Mouse (Mus musculus) spleen, adult 2 months (tissue): Measurements from ENCODE around the gene Ces2a.

Source experiments
- CTCF ChIP-seq: fragments of 200-500 bp; IDR thresholded peaks from 2 replicates; pipeline ENCODE4 v1.5.1; 2011; ENCODE audit warnings: mild to moderate bottlenecking, inconsistent platforms; ENCODE audit not compliant: insufficient read depth, insufficient read length, insufficient replicate concordance; ENCODE audit errors: extremely low read depth
- POLR2A ChIP-seq: fragments of 200-500 bp; IDR thresholded peaks from 2 replicates; pipeline ENCODE4 v1.6.1; 2011; ENCODE audit warnings: low read depth, low read length, inconsistent platforms

DNA sequence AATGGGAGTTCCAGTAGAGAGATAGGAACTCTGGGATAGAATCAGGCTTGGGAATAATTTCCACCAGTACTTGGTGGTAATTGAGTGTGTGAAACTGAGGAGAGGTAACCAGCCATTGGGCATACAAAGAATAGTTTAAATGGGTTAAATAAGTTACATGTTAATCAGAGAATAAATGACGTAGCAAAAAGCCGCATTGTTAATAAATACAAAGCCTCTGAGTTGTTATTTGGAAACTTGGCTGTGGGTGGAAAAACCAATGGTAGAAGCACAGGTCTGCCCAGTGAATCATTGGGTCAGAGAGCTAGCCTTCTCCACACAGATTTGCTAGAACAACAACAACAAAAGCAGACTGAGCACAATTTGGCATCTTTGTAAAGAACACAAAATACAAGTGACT lies 35.2 kb upstream of the Ces2a start:
- TF ChIP-seq POLR2A (no peak), CTCF (no peak)
